Mouse (Mus musculus) erythroid progenitor cell, adult 5-6 weeks (primary cell): ENCODE measurements around the gene Lrrc43. TPM values are rescaled to one million over a fixed set of nuclear protein-coding genes. Genes with fewer than 3 reads are reported as not detected.
A peak's percentile ranks its signal among the peaks of the same experiment; 100 is the strongest.

Experiments used
- ATAC-seq: replicated peaks from 2 replicates; pipeline ENCODE4 v1.8.0; 2016; ENCODE audit warnings: moderate number of reproducible peaks, mild to moderate bottlenecking, moderate TSS enrichment, inconsistent platforms; ENCODE audit not compliant: poor library complexity, low FRiP score, severe bottlenecking
- total RNA-seq, 2 experiments: library from RNA; stranded (forward) in 1 of 2; stranded (reverse) in 1 of 2; fragments of 150-400 nt in 1 of 2; fragments of 186-747, 209-891 nt in 1 of 2; gene quantifications; 2 replicates each; pipeline versions ENCODE4 v1.2.3 to v1.2.4; 2015 to 2017; ENCODE audit warnings: low replicate concordance in 2 of 2

Lrrc43 gene
- total RNA-seq, 2 experiments from 2014 or later = not detected

DNA sequence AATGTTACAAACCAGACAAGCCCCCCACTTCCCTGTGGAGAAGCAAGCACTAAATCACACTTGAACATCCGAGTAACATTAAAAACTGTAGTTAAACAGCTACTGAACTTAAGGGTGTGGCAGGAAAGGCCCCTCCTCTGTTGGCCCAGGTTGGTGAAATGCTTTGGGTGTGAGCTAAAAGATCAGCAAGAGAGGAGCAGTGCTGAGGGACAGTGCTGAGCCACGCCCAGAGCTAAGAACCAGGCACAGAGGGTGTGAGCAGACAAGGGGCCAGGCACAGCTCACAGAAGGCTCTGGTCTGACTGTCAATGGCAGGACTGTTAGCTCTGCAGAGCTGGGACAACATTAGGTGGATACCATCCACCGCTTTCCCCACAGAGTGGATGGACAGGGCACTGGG lies 23.0 kb downstream of the Lrrc43 start:
- ATAC-seq = peak; percentile 70

- ATAC-seq = no peak
These were observed 25.8 kb downstream of the Lrrc43 start for GRCm38 (mm10) chr5:123514871-123515270.

GRCm38 (mm10) chr5:123520666-123521065 lies 31.6 kb downstream of the Lrrc43 start:
- ATAC-seq = no peak

- no peak for ATAC-seq
These were observed 32.5 kb downstream of the Lrrc43 start for GRCm38 (mm10) chr5:123521621-123522020.

DNA sequence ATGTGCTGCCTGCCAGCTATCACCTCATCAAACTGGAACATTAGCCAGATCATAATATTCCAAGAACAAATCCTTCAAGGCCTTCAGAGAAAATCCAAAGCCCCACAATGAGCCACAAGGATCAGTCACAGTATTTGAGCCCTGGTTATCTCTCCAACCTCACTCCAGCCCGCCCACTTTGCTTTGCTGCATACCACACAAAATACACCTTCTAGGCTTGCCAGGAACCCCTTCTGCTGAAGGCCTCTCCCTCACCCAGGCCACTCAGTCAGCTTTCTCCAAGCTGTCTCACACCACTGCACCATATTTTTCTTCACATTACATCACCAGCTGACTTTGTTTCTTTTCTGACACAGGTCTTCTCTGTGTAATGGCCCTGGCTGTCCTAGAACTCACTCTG lies 33.1 kb downstream of the Lrrc43 start:
- no peak for ATAC-seq

- ATAC-seq = peak; percentile 97
These were observed 34.7 kb downstream of the Lrrc43 start, which contains the start of gene Diablo for GRCm38 (mm10) chr5:123523692-123524392. TSS of gene Diablo (minus strand) at chr5:123524176.

GRCm38 (mm10) chr5:123524393-123524750 lies 35.3 kb downstream of the Lrrc43 start:
- ATAC-seq = peak; percentile 75

DNA sequence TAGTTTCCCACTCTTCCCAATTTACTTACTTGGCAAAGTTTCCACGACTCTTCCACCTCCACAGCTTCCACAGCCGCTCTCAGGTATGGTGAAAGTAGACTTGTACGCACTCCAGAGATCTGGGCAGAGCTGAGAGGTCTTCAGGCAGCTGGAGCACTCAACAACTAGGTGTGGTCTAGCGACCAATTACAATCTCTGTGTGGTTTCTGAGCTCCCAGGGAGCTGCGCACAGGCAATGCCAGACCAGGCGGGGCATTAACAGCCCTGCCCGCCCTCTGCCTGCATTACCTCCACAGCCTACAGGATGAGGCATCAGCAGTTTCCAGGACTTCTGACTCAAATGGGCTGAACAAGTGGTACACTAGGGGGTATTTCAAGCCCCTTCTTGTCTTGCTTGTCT lies 36.2 kb downstream of the Lrrc43 start, which contains the start of gene Gm49027:
TSS of gene Gm49027 (minus strand) at position 208 of the 400 bp plus-strand sequence.
- no peak for ATAC-seq

- ATAC-seq = no peak
These were observed 36.9 kb downstream of the Lrrc43 start for GRCm38 (mm10) chr5:123525916-123526495.

DNA sequence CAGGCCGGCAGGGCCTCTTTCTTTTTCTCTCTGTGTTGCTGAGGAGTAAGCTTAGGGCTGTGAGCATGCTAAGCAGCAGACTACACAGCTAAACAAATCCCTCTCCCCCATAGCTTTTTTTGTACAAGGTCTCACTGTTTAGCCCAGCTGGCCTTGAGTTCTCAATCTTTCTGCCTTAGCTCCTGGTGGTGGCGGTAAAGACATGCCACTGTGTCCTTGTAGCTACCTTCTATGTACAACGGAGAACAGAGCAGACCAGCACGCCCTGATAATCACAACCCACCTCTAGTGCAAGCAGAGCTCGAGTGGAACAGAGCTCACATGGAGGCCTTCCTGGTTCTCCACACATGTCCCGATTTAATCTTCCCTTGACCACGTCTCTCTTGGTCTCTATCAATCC lies 39.5 kb downstream of the Lrrc43 start:
- ATAC-seq = no peak

- ATAC-seq = no peak
These were observed 41.0 kb downstream of the Lrrc43 start for GRCm38 (mm10) chr5:123530056-123530455.

DNA sequence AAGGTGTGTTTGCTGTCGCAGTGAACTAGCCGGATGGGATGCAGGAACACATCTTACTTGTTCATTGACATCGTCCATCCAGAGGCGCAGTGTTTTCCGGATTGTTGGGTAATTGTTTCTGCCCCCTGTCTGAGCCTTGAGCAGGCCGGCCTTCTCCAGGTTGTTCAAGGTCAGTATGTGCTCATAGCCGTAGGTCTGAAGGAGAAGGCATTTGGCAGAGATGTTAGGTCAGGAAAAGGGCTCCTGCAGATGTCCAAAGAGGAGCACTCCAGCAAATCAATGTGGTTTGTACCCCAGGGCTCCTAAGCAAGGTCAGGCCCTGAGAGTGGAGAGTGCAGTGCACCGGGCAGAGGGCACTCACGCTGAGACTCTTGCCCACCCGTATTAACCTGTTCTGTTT lies 44.7 kb downstream of the Lrrc43 start:
- no peak for ATAC-seq

DNA sequence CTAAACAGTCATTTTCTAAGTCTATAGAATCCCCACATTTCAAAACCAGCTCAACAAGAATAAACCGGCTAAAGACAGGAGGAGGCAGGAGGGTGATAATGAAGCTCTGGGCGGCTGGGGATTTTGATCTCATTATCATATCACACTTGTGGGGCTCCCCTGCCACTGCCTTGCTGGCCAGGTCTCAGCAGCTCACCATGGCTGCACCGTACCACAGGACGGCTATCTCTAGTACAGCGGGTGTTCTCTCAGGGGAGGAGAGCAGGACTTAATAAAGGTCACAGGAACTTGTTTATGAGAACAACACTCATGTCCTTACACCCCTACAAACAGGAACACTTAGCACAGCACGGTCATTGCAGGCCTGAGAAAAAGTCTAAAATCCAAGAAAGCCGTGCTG lies 66.6 kb downstream of the Lrrc43 start:
- ATAC-seq = peak; percentile 68

DNA sequence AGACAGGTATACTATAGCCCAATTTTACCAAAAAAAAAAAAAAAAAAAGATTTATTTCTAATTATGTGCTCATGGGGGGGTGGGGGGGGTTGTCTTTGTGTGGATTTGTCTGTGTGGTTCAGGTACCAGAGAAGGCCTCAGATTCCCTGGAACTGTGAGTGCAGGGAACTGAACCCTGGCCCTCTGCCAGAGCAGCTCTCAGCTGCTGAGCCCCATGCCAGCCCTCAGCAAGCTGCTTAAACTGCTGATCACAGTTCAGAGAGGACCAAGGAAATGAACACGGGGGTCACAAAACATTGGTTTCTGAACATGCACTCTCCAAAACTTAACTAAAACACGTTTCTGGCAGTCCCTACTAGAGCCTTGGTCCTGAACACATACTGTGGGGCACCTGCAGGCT lies 67.3 kb downstream of the Lrrc43 start:
- no peak for ATAC-seq

Other genes with a start within 250 kb of the Lrrc43 start
- gene Wdr66, start 237.2 kb upstream of the Lrrc43 start, total RNA-seq (2015; ENCODE audit: low replicate concordance) = 0.36 and 1.7 TPM in 2 replicates
- gene Wdr66, start 237.2 kb upstream of the Lrrc43 start, total RNA-seq (2017; ENCODE audit: low replicate concordance) = 0.51 TPM in 1 of 2 replicates, not detected in the other
- 15.1 and 18.0 TPM in 2 replicates for gene Bcl7a, start 145.5 kb upstream of the Lrrc43 start, total RNA-seq (2015; ENCODE audit: low replicate concordance)
- gene Bcl7a, start 145.5 kb upstream of the Lrrc43 start, total RNA-seq (2017; ENCODE audit: low replicate concordance) = 8.7 and 11.3 TPM in 2 replicates
- gene Mlxip, start 94.5 kb upstream of the Lrrc43 start, total RNA-seq (2015; ENCODE audit: low replicate concordance) = 11.3 and 13.3 TPM in 2 replicates
- 2.0 and 2.8 TPM in 2 replicates for gene Mlxip, start 94.5 kb upstream of the Lrrc43 start, total RNA-seq (2017; ENCODE audit: low replicate concordance)
- gene Il31, start 184 bp downstream of the Lrrc43 start, total RNA-seq (2015; ENCODE audit: low replicate concordance) = not detected in 2 replicates
- gene Il31, start 184 bp downstream of the Lrrc43 start, total RNA-seq (2017; ENCODE audit: low replicate concordance) = not detected in 2 replicates
- gene B3gnt4, start 21.2 kb downstream of the Lrrc43 start, total RNA-seq (2015; ENCODE audit: low replicate concordance) = not detected in 2 replicates
- gene B3gnt4, start 21.2 kb downstream of the Lrrc43 start, total RNA-seq (2017; ENCODE audit: low replicate concordance) = not detected in 2 replicates
- 13.0 and 28.8 TPM in 2 replicates for gene Diablo, start 34.9 kb downstream of the Lrrc43 start, total RNA-seq (2015; ENCODE audit: low replicate concordance)
- gene Diablo, start 34.9 kb downstream of the Lrrc43 start, total RNA-seq (2017; ENCODE audit: low replicate concordance) = 27.0 and 49.5 TPM in 2 replicates
- not detected in 2 replicates for gene Gm49027, start 36.2 kb downstream of the Lrrc43 start, total RNA-seq (2015; ENCODE audit: low replicate concordance)
- not detected in 2 replicates for gene Gm49027, start 36.2 kb downstream of the Lrrc43 start, total RNA-seq (2017; ENCODE audit: low replicate concordance)
- gene Vps33a, start 83.7 kb downstream of the Lrrc43 start, total RNA-seq (2015; ENCODE audit: low replicate concordance) = 9.4 and 10.9 TPM in 2 replicates
- 8.2 and 9.4 TPM in 2 replicates for gene Vps33a, start 83.7 kb downstream of the Lrrc43 start, total RNA-seq (2017; ENCODE audit: low replicate concordance)
- gene Clip1, start 195.3 kb downstream of the Lrrc43 start, total RNA-seq (2015; ENCODE audit: low replicate concordance) = 19.5 and 28.1 TPM in 2 replicates
- gene Clip1, start 195.3 kb downstream of the Lrrc43 start, total RNA-seq (2017; ENCODE audit: low replicate concordance) = 15.1 and 21.3 TPM in 2 replicates
- gene Zcchc8, start 231.8 kb downstream of the Lrrc43 start, total RNA-seq (2015; ENCODE audit: low replicate concordance) = 68.8 and 69.6 TPM in 2 replicates
- 120 and 155 TPM in 2 replicates for gene Zcchc8, start 231.8 kb downstream of the Lrrc43 start, total RNA-seq (2017; ENCODE audit: low replicate concordance)